13 mouse cellular contexts compared by ENCODE assay signal in genomic region chr5:31136730-31137424, GRCm38 (mm10). TPM values are rescaled to one million over a fixed set of nuclear protein-coding genes. Genes with fewer than 3 reads are reported as not detected.
A peak's percentile ranks its signal among the peaks of the same experiment; 100 is the strongest.
DNase-seq lines count a peak whose midpoint lies in the region; ATAC-seq and TF ChIP-seq lines count a peak whose summit lies in the region.
"Had no signal": no experiment of that assay in that cellular context is flagged by ENCODE, and none has a peak within 500 bp of the region (broad histone marks: within the 10 kb centered on the region; RNA-seq: fewer than 3 reads in every experiment).

No protein-coding gene starts in this region.

- peak overlapping the region; percentile 60 for H3K4me2 ChIP-seq in heart, embryonic 14.5 days (ENCODE audit: low read length)
- H3K4me2 ChIP-seq in forebrain, embryonic 16.5 days (ENCODE audit: low read length), result peak overlapping the region; percentile 51
- H3K4me2 ChIP-seq in midbrain, embryonic 13.5 days (replicated peaks), result peak overlapping the region; percentile 51
- no peak overlapping the region for H3K4me2 ChIP-seq in liver, postnatal 0 days (ENCODE audit: low read depth, low read length)

- intact Hi-C loops in heart, adult 2 months (cut with DNase I), result no loop called here

- ATAC-seq in heart, embryonic 14.5 days (ENCODE audit: insufficient number of reproducible peaks, insufficient read depth, low FRiP score, low read depth), result 0 out of 2 replicates have a peak, but pooled peaks have one; percentile 6
- ATAC-seq in forebrain, embryonic 16.5 days, result no peak
- ATAC-seq in midbrain, embryonic 13.5 days, result no peak
- no peak for ATAC-seq in liver, postnatal 0 days

- H3K27ac ChIP-seq in heart, embryonic 14.5 days (replicated peaks in 1 of 2; ENCODE audit: control insufficient read depth in 1 of 2, insufficient read depth in 1 of 2, low read depth in 2 of 2, low read length in 2 of 2), result no peak overlapping the region
- no peak overlapping the region for H3K27ac ChIP-seq in heart, adult 2 months
- H3K27ac ChIP-seq in forebrain, embryonic 16.5 days (ENCODE audit: low read length), result no peak overlapping the region
- H3K27ac ChIP-seq in midbrain, embryonic 13.5 days, result no peak overlapping the region
- no peak overlapping the region for H3K27ac ChIP-seq in liver, postnatal 0 days (ENCODE audit: low read depth)
- H3K27ac ChIP-seq: liver, embryonic 14.5 days had no signal

- H3K36me3 ChIP-seq in heart, embryonic 14.5 days (ENCODE audit: control insufficient read depth, insufficient read depth, low read length), result peaks cover 9% of the 10 kb centered on the region
- no peaks in the 10 kb centered on the region for H3K36me3 ChIP-seq in heart, adult 2 months (ENCODE audit: control insufficient read depth, insufficient read depth, low read length)
- no peaks in the 10 kb centered on the region for H3K36me3 ChIP-seq in forebrain, embryonic 16.5 days (ENCODE audit: control insufficient read depth, insufficient read depth)
- peaks cover 8% of the 10 kb centered on the region for H3K36me3 ChIP-seq in midbrain, embryonic 13.5 days
- H3K36me3 ChIP-seq in liver, postnatal 0 days (replicated peaks; ENCODE audit: insufficient read depth, low read length), result no peaks in the 10 kb centered on the region

- no peaks in the 10 kb centered on the region for H3K9me3 ChIP-seq in heart, embryonic 14.5 days (ENCODE audit: control insufficient read depth, low read length)
- H3K9me3 ChIP-seq in forebrain, embryonic 16.5 days (ENCODE audit: control insufficient read depth, low read length), result no peaks in the 10 kb centered on the region
- H3K9me3 ChIP-seq in midbrain, embryonic 13.5 days, result no peaks in the 10 kb centered on the region
- no peaks in the 10 kb centered on the region for H3K9me3 ChIP-seq in liver, postnatal 0 days (ENCODE audit: low read length)

- H3K9ac ChIP-seq in heart, embryonic 14.5 days (ENCODE audit: low read length), result no peak overlapping the region
- H3K9ac ChIP-seq in heart, adult 2 months (ENCODE audit: low read depth, low read length), result no peak overlapping the region
- H3K9ac ChIP-seq in forebrain, embryonic 16.5 days (replicated peaks; ENCODE audit: low read depth, low read length), result no peak overlapping the region
- no peak overlapping the region for H3K9ac ChIP-seq in midbrain, embryonic 13.5 days (replicated peaks)
- no peak overlapping the region for H3K9ac ChIP-seq in liver, postnatal 0 days (replicated peaks)
- H3K9ac ChIP-seq: liver, embryonic 14.5 days had no signal

- H3K4me1 ChIP-seq in heart, embryonic 14.5 days (ENCODE audit: control insufficient read depth in 2 of 2, insufficient read depth in 2 of 2, low read length in 2 of 2), result peaks cover 15 to 21% of the 10 kb centered on the region in 2 experiments; a peak in 3 of 4 replicates
- H3K4me1 ChIP-seq in heart, adult 2 months (ENCODE audit: control insufficient read depth, insufficient read depth, low read length), result peaks cover 4% of the 10 kb centered on the region; the same call in 1 of the 2 replicates
- peaks cover 18% of the 10 kb centered on the region for H3K4me1 ChIP-seq in forebrain, embryonic 16.5 days (replicated peaks; ENCODE audit: control insufficient read depth, insufficient read depth, low read length)
- H3K4me1 ChIP-seq in midbrain, embryonic 13.5 days (replicated peaks), result peaks cover 22% of the 10 kb centered on the region
- 0 out of 2 replicates have a peak, but pooled peaks cover 4% of the 10 kb centered on the region for H3K4me1 ChIP-seq in liver, postnatal 0 days (ENCODE audit: insufficient read depth)

- H3K27me3 ChIP-seq in heart, embryonic 14.5 days (ENCODE audit: control insufficient read depth, insufficient read depth, low read length), result peaks cover 59% of the 10 kb centered on the region
- H3K27me3 ChIP-seq in heart, adult 2 months (ENCODE audit: control insufficient read depth, insufficient read depth, low read length), result peaks cover 10% of the 10 kb centered on the region
- peaks cover 54% of the 10 kb centered on the region for H3K27me3 ChIP-seq in forebrain, embryonic 16.5 days (replicated peaks; ENCODE audit: control insufficient read depth, insufficient read depth, low read length)
- peaks cover 65% of the 10 kb centered on the region for H3K27me3 ChIP-seq in midbrain, embryonic 13.5 days
- peaks cover 54% of the 10 kb centered on the region for H3K27me3 ChIP-seq in liver, postnatal 0 days (ENCODE audit: insufficient read depth, low read length)

- TF ChIP-seq CTCF in heart, adult 2 months (IDR thresholded peaks at IDR 0.05), result no peak
- no peak for TF ChIP-seq CTCF in liver, postnatal 0 days (IDR thresholded peaks at IDR 0.05; ENCODE audit: low read depth)

- TF ChIP-seq POLR2A in heart, adult 2 months (IDR thresholded peaks at IDR 0.05; ENCODE audit: insufficient read depth, low read depth, low read length), result no peak

- WGBS in heart, embryonic 14.5 days, result under 1% methylated on average over 32 of the region's 33 CpGs
- WGBS in heart, adult 2 months, result 16% methylated on average over 33 of the region's 33 CpGs
- 2% methylated on average over 33 of the region's 33 CpGs for WGBS in forebrain, embryonic 16.5 days
- WGBS in midbrain, embryonic 13.5 days, result 1% methylated on average over 33 of the region's 33 CpGs
- 4% methylated on average over 33 of the region's 33 CpGs for WGBS in liver, postnatal 0 days (ENCODE audit: insufficient replicate concordance)

- peak overlapping the region in 1 of 2 experiments; percentile 36; a peak in 2 of 4 replicates for H3K4me3 ChIP-seq in heart, embryonic 14.5 days (ENCODE audit: control insufficient read depth in 1 of 2, insufficient read depth in 1 of 2, low read depth in 1 of 2, low read length in 2 of 2)
- H3K4me3 ChIP-seq in heart, adult 2 months, result no peak overlapping the region
- H3K4me3 ChIP-seq in forebrain, embryonic 16.5 days (replicated peaks; ENCODE audit: low read length), result peak overlapping the region; percentile 30
- H3K4me3 ChIP-seq in midbrain, embryonic 13.5 days (replicated peaks), result peak overlapping the region; percentile 33
- H3K4me3 ChIP-seq in liver, postnatal 0 days (ENCODE audit: low read depth, low read length), result no peak overlapping the region
- H3K4me3 ChIP-seq: myocyte had no signal

- no peak for TF ChIP-seq EP300 in heart, adult 2 months (IDR thresholded peaks at IDR 0.05; ENCODE audit: insufficient read depth, low read depth, low read length)
- no peak for TF ChIP-seq EP300 in liver, postnatal 0 days (IDR thresholded peaks at IDR 0.05; ENCODE audit: low read depth)

- no peaks in the 10 kb centered on the region for H3K79me2 ChIP-seq in heart, adult 2 months (replicated peaks; ENCODE audit: control insufficient read depth, insufficient read depth, low read length)

- DNase-seq in heart, adult 2 months, result no peak
- peak; percentile 34 for DNase-seq in ZHBTc4 (ENCODE audit: low read depth, low spot score)
- no peak for DNase-seq in thymus, postnatal 36 days
- DNase-seq in liver, postnatal 0 days, result no peak
- DNase-seq in ovary, postnatal 14 days (ENCODE audit: low spot score), result no peak

RNA-seq across cellular contexts. Expression of gene Ucn, which starts 1.8 kb away (rescaled TPM):
- polyA plus RNA-seq in heart, embryonic 14.5 days (2014; fragmentation: Nextera tagmentation; extraction: Ambion mirVana), result not detected in 2 replicates
- not detected for total RNA-seq in heart, adult 2 months (2021)
- not detected in 2 replicates for polyA plus RNA-seq in heart, adult 2 months (2012; rRNA removed)
- not detected in 2 replicates for polyA plus RNA-seq in forebrain, embryonic 16.5 days (2015; fragmentation: Nextera tagmentation; extraction: Ambion mirVana)
- polyA plus RNA-seq in midbrain, embryonic 13.5 days (2015; fragmentation: Nextera tagmentation; extraction: Ambion mirVana), result not detected in 2 replicates
- not detected in 2 replicates for polyA plus RNA-seq in liver, postnatal 0 days (2015; fragmentation: Nextera tagmentation; extraction: Ambion mirVana)
- total RNA-seq: gastrocnemius, adult 8-10 months; layer of hippocampus, adult 18-20 months had no signal
- polyA plus RNA-seq: C2C12; liver, embryonic 14.5 days had no signal

RNA-seq across cellular contexts. Expression of gene Mpv17, which starts 17.2 kb away (rescaled TPM):
- polyA plus RNA-seq in heart, embryonic 14.5 days (2014; fragmentation: Nextera tagmentation; extraction: Ambion mirVana), result 98.9 and 111 TPM in 2 replicates
- 10 to 100 TPM; 46.8 to 50.6 TPM for total RNA-seq in heart, adult 2 months (2021)
- 183 and 278 TPM in 2 replicates for polyA plus RNA-seq in heart, adult 2 months (2012; rRNA removed)
- polyA plus RNA-seq in forebrain, embryonic 16.5 days (2015; fragmentation: Nextera tagmentation; extraction: Ambion mirVana), result 49.4 and 50.1 TPM in 2 replicates
- polyA plus RNA-seq in midbrain, embryonic 13.5 days (2015; fragmentation: Nextera tagmentation; extraction: Ambion mirVana), result 54.7 and 57.5 TPM in 2 replicates
- polyA plus RNA-seq in liver, postnatal 0 days (2015; fragmentation: Nextera tagmentation; extraction: Ambion mirVana), result 16.5 and 17.6 TPM in 2 replicates

RNA-seq across cellular contexts. Expression of gene Trim54, which starts 20.4 kb away (rescaled TPM):
- 7.0 and 9.3 TPM in 2 replicates for polyA plus RNA-seq in heart, embryonic 14.5 days (2014; fragmentation: Nextera tagmentation; extraction: Ambion mirVana)
- total RNA-seq in heart, adult 2 months (2021), result 100 to 1,000 TPM; 250 to 368 TPM
- polyA plus RNA-seq in heart, adult 2 months (2012; rRNA removed), result 186 and 219 TPM in 2 replicates
- not detected in 2 replicates for polyA plus RNA-seq in forebrain, embryonic 16.5 days (2015; fragmentation: Nextera tagmentation; extraction: Ambion mirVana)
- not detected in 2 replicates for polyA plus RNA-seq in midbrain, embryonic 13.5 days (2015; fragmentation: Nextera tagmentation; extraction: Ambion mirVana)
- polyA plus RNA-seq in liver, postnatal 0 days (2015; fragmentation: Nextera tagmentation; extraction: Ambion mirVana), result 0.12 and 0.86 TPM in 2 replicates
- total RNA-seq: layer of hippocampus, adult 18-20 months had no signal
- polyA plus RNA-seq: liver, embryonic 14.5 days had no signal

RNA-seq across cellular contexts. Expression of gene Slc30a3, which starts 28.8 kb away (rescaled TPM):
- polyA plus RNA-seq in heart, embryonic 14.5 days (2014; fragmentation: Nextera tagmentation; extraction: Ambion mirVana), result 0.26 and 0.43 TPM in 2 replicates
- under 1 TPM in 1 of 2 experiments, not detected in 1; 0.29 TPM for total RNA-seq in heart, adult 2 months (2021)
- polyA plus RNA-seq in heart, adult 2 months (2012; rRNA removed), result 0.26 and 0.47 TPM in 2 replicates
- 1.6 and 1.9 TPM in 2 replicates for polyA plus RNA-seq in forebrain, embryonic 16.5 days (2015; fragmentation: Nextera tagmentation; extraction: Ambion mirVana)
- 15.9 and 16.8 TPM in 2 replicates for polyA plus RNA-seq in midbrain, embryonic 13.5 days (2015; fragmentation: Nextera tagmentation; extraction: Ambion mirVana)
- 0.24 and 0.72 TPM in 2 replicates for polyA plus RNA-seq in liver, postnatal 0 days (2015; fragmentation: Nextera tagmentation; extraction: Ambion mirVana)

RNA-seq across cellular contexts. Expression of gene Dnajc5g, which starts 30.8 kb away (rescaled TPM):
- polyA plus RNA-seq in heart, embryonic 14.5 days (2014; fragmentation: Nextera tagmentation; extraction: Ambion mirVana), result not detected in 2 replicates
- total RNA-seq in heart, adult 2 months (2021), result not detected
- polyA plus RNA-seq in heart, adult 2 months (2012; rRNA removed), result not detected in 2 replicates
- not detected in 2 replicates for polyA plus RNA-seq in forebrain, embryonic 16.5 days (2015; fragmentation: Nextera tagmentation; extraction: Ambion mirVana)
- not detected in 2 replicates for polyA plus RNA-seq in midbrain, embryonic 13.5 days (2015; fragmentation: Nextera tagmentation; extraction: Ambion mirVana)
- not detected in 2 replicates for polyA plus RNA-seq in liver, postnatal 0 days (2015; fragmentation: Nextera tagmentation; extraction: Ambion mirVana)
- total RNA-seq: gastrocnemius, adult 8-10 months; layer of hippocampus, adult 18-20 months had no signal
- polyA plus RNA-seq: C2C12; liver, embryonic 14.5 days; myocyte had no signal

Comparison
In these comparisons a context has a peak if more than half of its experiments do, and no peak if none do; other contexts are left out.
1. RNA of gene Trim54, which starts 20.4 kb away (polyA plus RNA-seq): 186 to 219 TPM in heart, adult 2 months; 7.0 to 9.3 TPM in heart, embryonic 14.5 days, 0.12 to 0.86 TPM in liver, postnatal 0 days, not detected in forebrain, embryonic 16.5 days and not detected in midbrain, embryonic 13.5 days; every median in the first group is over 10 times any median in the second.
2. H3K4me3 ChIP-seq: peak in forebrain, embryonic 16.5 days (single experiment) and midbrain, embryonic 13.5 days (single experiment); none in heart, adult 2 months (single experiment) and liver, postnatal 0 days (single experiment).